Mouse (Mus musculus): ENCODE results near the gene Six1. TPM values are rescaled to one million over a fixed set of nuclear protein-coding genes. Genes with fewer than 3 reads are reported as not detected.
"Not testable (repeated sequence)": the region's sequence is repeated elsewhere in the genome, so short reads cannot be mapped to it uniquely, and the experiment has no call there.

The Six1 gene
- polyA plus RNA-seq, 1 experiment, result not detected

DNA sequence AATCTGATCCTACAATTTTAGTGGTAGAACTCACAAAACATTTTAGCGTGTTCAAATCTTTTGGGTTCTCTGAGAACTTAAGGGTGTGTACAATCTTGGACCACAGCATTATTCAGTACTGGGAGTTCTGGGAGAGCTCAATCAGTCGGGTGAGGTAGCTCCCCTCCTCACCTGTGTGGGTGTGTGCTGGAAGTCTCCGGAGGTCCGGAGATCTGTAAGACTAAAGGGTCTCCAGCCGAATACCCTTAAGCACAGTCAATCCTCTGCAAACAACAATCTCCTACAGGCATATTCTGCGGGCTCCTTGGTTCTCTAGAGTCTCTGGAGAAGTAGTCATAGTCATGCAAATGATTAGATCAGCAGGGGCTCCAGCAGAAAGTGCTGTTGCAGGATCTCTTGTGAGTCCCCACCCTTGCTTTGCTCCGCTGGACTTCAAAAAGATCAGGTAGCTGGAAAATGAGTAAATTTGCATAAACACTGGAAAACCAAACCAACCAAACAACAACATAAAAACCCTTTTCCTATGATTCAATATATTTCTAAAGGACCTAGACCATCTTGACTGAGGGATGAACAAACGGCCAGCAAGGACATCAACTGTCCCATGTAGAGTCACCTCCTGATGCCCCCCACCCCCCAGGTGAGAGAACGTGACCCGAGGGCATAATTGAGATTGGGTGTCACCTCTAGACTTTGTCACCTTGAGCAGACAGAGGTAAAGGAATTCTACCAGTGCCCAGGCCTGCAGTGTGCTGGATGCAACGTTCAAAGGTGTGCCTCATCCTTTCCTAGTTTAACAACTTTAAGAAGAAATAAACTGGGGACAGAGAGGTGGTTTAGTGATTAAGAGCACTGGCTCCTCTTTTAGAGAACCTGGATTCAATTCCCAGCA is 32.3 kb upstream of the Six1 start:
- H3K4me3 ChIP-seq (replicated peaks), result no peak overlapping the region
- no peaks in the 10 kb centered on the region for H3K36me3 ChIP-seq (ENCODE audit: control insufficient read depth)
- no peaks in the 10 kb centered on the region for H3K9me3 ChIP-seq (ENCODE audit: control insufficient read depth, low read length)
- TF ChIP-seq TAL1 (IDR thresholded peaks at IDR 0.05; ENCODE audit: low read length) (no peak), GATA1 (IDR thresholded peaks at IDR 0.05; ENCODE audit: low read length) (no peak)
- peaks cover 5% of the 10 kb centered on the region for H3K27me3 ChIP-seq (ENCODE audit: control insufficient read depth)
- peaks cover 20% of the 10 kb centered on the region for H3K4me1 ChIP-seq (ENCODE audit: control insufficient read depth)

DNA sequence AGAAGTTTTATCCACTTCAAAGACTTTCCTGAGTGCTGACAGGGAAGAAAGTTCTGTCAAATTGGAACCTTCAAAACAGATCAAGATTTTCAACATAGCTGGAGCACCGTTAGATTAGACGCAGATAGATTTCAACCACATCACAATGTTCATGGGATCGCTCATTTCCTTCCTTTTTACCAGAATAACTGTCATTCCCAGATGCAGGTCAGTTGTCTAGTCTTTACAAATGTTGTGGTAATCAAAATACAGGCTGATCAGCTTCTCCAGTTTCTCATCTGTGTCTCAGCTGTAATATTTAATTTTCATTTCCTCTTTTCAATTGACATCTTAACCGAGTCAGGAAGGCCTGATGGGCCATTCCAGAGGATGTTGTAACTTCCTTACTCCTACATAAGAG is 30.1 kb upstream of the Six1 start:
- H3K4me3 ChIP-seq (replicated peaks), result no peak overlapping the region
- H3K27me3 ChIP-seq (ENCODE audit: control insufficient read depth), result peaks cover 5% of the 10 kb centered on the region
- peaks cover 11% of the 10 kb centered on the region for H3K4me1 ChIP-seq (ENCODE audit: control insufficient read depth)
- no peaks in the 10 kb centered on the region for H3K9me3 ChIP-seq (ENCODE audit: control insufficient read depth, low read length)
- TF ChIP-seq GATA1 (IDR thresholded peaks at IDR 0.05; ENCODE audit: low read length), result no peak
- TF ChIP-seq TAL1 (IDR thresholded peaks at IDR 0.05; ENCODE audit: low read length), result no peak
- H3K36me3 ChIP-seq (ENCODE audit: control insufficient read depth), result no peaks in the 10 kb centered on the region

DNA sequence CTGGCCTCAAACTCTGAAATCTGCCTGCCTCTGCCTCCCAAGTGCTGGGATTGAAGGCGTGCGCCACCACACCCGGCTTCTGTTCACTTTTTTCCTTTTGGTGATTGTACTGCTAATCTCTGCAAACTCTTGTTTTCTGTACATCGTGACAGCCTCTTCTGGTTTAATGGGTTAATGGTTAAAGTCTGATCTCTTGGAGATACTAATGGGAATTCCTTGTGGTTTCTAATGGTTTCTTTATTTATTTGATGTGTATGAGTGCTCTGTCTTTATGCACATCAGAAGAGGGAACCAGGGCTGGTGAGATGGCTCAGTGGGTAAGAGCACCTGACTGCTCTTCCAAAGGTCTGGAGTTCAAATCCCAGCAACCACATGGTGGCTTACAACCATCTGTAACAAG is 28.1 kb upstream of the Six1 start:
- not testable (repeated sequence) for H3K4me3 ChIP-seq (replicated peaks); H3K27me3 ChIP-seq (ENCODE audit: control insufficient read depth); H3K9me3 ChIP-seq (ENCODE audit: control insufficient read depth, low read length); H3K36me3 ChIP-seq (ENCODE audit: control insufficient read depth); H3K4me1 ChIP-seq (ENCODE audit: control insufficient read depth)

DNA sequence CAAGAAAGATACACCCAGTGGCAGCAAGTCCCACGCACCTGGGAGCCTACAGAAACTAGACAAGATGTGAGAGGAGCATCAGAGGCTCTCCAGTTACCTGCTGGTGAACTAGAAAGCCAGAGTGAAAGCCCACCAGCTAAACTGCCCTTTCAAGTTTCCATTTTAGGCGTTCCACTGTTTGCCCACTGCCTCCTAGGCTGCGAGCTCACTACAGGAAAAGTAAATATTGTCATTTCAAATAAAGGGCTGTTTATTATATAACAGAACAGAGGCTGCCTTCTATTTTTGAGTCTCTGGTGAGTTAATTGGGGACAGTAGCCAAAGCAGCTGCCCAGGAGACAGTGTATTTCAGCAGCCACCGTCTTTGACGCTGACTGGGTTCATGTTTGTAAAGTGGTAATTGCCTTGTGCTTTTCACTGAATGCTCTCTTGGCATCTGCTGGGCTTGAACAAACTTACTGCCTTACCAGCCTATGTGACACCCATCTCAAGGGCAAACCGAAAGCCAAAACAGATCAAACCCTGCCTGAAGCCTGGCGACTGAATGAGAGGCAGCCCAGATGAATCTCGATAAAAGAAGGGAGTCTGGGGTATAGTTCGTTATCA is 7.2 kb upstream of the Six1 start:
- TF ChIP-seq TAL1 (IDR thresholded peaks at IDR 0.05; ENCODE audit: low read length), result no peak
- TF ChIP-seq GATA1 (IDR thresholded peaks at IDR 0.05; ENCODE audit: low read length), result no peak
- Histone ChIP-seq H3K36me3 (ENCODE audit: control insufficient read depth) (no peaks in the 10 kb centered on the region), H3K4me1 (ENCODE audit: control insufficient read depth) (no peaks in the 10 kb centered on the region), H3K9me3 (ENCODE audit: control insufficient read depth, low read length) (no peaks in the 10 kb centered on the region), H3K27me3 (ENCODE audit: control insufficient read depth) (peaks cover 21% of the 10 kb centered on the region), H3K4me3 (replicated peaks) (no peak overlapping the region)

DNA sequence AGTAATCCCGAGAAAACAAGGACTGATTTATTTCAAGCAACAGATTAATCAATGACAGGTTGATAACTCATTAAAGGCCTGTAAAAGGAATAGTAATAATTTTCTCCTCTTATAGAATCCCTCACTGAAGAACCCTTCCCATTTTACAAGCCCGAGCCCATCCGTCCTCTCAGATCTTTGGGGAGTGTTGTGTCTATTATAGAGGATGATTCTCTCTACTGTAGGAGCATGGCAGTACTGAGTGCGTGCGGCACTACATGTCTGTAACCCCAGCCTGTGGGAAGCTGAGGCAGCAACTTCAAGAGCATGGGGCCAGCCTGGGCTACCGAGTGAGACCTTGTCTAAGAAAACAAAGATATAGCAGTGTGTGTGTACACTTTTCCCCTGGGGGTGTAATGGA is 3.8 kb upstream of the Six1 start:
- TF ChIP-seq TAL1 (IDR thresholded peaks at IDR 0.05; ENCODE audit: low read length) (no peak), GATA1 (IDR thresholded peaks at IDR 0.05; ENCODE audit: low read length) (no peak)
- no peaks in the 10 kb centered on the region for H3K36me3 ChIP-seq (ENCODE audit: control insufficient read depth)
- peaks cover 3% of the 10 kb centered on the region for H3K4me1 ChIP-seq (ENCODE audit: control insufficient read depth)
- H3K9me3 ChIP-seq (ENCODE audit: control insufficient read depth, low read length), result no peaks in the 10 kb centered on the region; the same call in 1 of the 2 replicates
- peaks cover 55% of the 10 kb centered on the region for H3K27me3 ChIP-seq (ENCODE audit: control insufficient read depth)
- no peak overlapping the region for H3K4me3 ChIP-seq (replicated peaks)

DNA sequence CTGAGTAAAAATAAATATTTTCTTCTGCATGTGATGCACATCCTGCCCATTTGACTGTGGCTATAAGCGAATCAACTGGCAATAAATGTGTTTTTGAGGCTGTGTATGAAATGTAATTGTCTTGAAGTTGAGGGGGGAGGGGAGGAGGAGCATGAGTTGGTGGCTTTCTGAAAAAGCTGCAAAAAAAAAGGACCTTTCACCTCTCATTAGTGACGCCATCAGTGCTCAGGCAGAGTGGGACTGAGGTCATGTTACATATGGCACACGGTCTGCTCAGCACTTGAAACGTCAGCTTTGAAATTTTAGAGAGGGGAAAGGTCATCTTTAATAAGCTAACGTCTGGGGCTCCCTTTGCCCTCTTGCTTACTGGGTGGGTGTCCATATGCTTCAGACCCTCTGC is 1.8 kb upstream of the Six1 start:
- TF ChIP-seq GATA1 (IDR thresholded peaks at IDR 0.05; ENCODE audit: low read length), result no peak
- TF ChIP-seq TAL1 (IDR thresholded peaks at IDR 0.05; ENCODE audit: low read length), result no peak
- H3K36me3 ChIP-seq (ENCODE audit: control insufficient read depth), result no peaks in the 10 kb centered on the region
- H3K27me3 ChIP-seq (ENCODE audit: control insufficient read depth), result peaks cover 75% of the 10 kb centered on the region
- no peaks in the 10 kb centered on the region; the same call in 1 of the 2 replicates for H3K9me3 ChIP-seq (ENCODE audit: control insufficient read depth, low read length)
- H3K4me3 ChIP-seq (replicated peaks), result no peak overlapping the region
- peaks cover 3% of the 10 kb centered on the region for H3K4me1 ChIP-seq (ENCODE audit: control insufficient read depth)

DNA sequence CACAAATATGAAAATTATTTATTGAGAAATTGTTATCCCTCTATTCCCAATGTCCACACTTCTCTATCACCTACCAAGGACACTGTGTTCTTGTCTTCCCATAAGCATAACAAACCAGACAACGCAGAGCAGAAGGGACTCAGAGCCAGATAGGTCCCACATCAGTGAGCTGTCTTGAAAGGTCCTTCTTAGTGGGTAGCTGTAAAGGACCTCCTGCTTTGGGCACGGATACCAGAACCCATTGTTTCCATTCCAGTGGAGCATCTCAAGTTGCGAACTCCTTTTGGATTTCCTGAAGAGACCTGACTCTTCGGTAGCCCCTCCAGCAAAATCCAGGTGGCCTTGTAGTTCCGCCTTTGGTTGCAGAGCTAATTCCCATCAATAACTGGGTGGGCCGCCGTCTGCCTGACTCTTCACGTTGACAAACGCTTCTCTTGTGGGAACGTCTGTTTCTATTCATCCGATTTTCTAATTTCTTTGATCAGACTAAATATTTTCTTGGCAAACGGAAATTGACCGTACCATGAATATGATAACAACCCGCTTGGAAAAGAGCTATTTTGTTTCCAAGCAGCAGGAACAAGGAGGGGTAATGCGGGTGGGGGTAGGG is 994 bp upstream of the Six1 start:
- TF ChIP-seq GATA1 (IDR thresholded peaks at IDR 0.05; ENCODE audit: low read length), result no peak
- TF ChIP-seq TAL1 (IDR thresholded peaks at IDR 0.05; ENCODE audit: low read length), result no peak
- peaks cover 83% of the 10 kb centered on the region for H3K27me3 ChIP-seq (ENCODE audit: control insufficient read depth)
- no peak overlapping the region for H3K4me3 ChIP-seq (replicated peaks)

DNA sequence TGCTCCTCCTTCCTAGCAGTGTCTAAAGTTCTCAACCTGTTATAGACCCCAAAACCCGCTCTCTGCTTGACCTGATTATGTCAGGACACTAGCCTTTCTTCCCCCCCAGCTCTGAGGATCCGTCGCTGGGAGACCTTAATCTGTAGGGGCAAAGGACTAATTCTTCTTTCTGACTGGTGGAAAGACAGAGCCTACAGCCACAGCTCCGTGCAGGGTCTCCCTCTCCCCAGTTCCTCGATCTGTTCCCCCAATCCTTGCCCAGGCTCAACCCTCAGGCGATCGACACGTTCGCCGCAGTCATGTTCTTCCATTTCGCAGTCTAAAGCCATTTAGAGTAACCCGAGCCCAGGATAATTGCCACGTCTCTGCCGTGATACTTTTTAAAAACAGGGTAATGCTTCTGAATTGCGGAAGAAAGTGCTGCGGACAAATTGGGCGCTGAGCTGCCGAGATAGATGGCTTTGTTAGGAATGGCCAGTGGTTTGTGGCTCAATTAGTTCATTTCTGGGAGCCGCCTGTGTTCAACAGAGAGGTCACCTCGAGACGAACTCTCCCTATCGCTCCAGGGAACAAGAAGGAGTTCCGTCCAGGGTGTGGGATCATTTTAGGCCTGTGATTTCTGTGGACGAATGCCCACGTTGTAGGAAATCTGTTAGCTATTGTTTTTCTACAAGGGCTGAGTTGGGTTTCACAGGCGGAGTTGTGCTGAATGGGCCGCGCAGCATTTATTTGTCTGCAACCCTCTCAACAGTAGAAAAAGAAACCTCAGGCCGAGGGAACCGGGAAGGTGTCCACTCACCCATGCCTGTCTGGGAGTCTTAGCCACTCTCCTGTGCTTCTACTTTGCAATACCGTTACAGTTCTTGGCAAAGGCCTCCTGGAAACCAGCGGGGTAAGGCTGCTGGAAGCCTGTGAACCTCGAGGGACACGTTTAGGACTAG is 766 bp downstream of the Six1 start:
- TF ChIP-seq GATA1 (IDR thresholded peaks at IDR 0.05; ENCODE audit: low read length) (no peak), TAL1 (IDR thresholded peaks at IDR 0.05; ENCODE audit: low read length) (no peak)
- peaks cover 98% of the 10 kb centered on the region for H3K27me3 ChIP-seq (ENCODE audit: control insufficient read depth)
- no peaks in the 10 kb centered on the region for H3K36me3 ChIP-seq (ENCODE audit: control insufficient read depth)
- H3K4me1 ChIP-seq (ENCODE audit: control insufficient read depth), result peaks cover 3% of the 10 kb centered on the region
- no peak overlapping the region for H3K4me3 ChIP-seq (replicated peaks)
- H3K9me3 ChIP-seq (ENCODE audit: control insufficient read depth, low read length), result no peaks in the 10 kb centered on the region; the same call in 1 of the 2 replicates

More for the DNA sequence above, 994 bp upstream of the Six1 start:
- H3K4me1 ChIP-seq (ENCODE audit: control insufficient read depth), result peaks cover 3% of the 10 kb centered on the region
- no peaks in the 10 kb centered on the region for H3K36me3 ChIP-seq (ENCODE audit: control insufficient read depth)
- H3K9me3 ChIP-seq (ENCODE audit: control insufficient read depth, low read length), result no peaks in the 10 kb centered on the region; the same call in 1 of the 2 replicates

Measured in erythroblast, embryonic 14.5 days (primary cell).